Mouse (Mus musculus) bone marrow macrophage, adult 2 months (primary cell): Measurements from ENCODE around the gene Myl6. TPM values are rescaled to one million over a fixed set of nuclear protein-coding genes. Genes with fewer than 3 reads are reported as not detected.
A peak's percentile ranks its signal among the peaks of the same experiment; 100 is the strongest.

Experiments used
- H3K27ac ChIP-seq: 2 replicates; pipeline ENCODE4 v1.5.1; 2012; ENCODE audit warnings: low read depth, low read length; ENCODE audit not compliant: insufficient read depth
- H3K4me1 ChIP-seq: 2 replicates; pipeline ENCODE4 v1.6.1; 2012; ENCODE audit warnings: low read length; ENCODE audit not compliant: control insufficient read depth, insufficient read depth
- H3K4me3 ChIP-seq: 2 replicates; pipeline ENCODE4 v1.5.1; 2012; ENCODE audit warnings: mild to moderate bottlenecking, low read length, moderate library complexity; ENCODE audit not compliant: insufficient read depth
- CTCF ChIP-seq: IDR thresholded peaks from 2 replicates; pipeline ENCODE4 v1.5.1; 2012; ENCODE audit warnings: low read depth, mild to moderate bottlenecking, low read length, moderate library complexity
- POLR2A ChIP-seq: IDR thresholded peaks from 2 replicates; pipeline ENCODE4 v1.6.1; 2012; ENCODE audit warnings: mild to moderate bottlenecking, low read depth, low read length, borderline replicate concordance
- polyA plus RNA-seq: library from polyadenylated mRNA; stranded (reverse); fragments of >200 nt; gene quantifications from 2 replicates; pipeline ENCODE4 v1.2.4, GENCODE M21; 2012; ENCODE audit not compliant: missing spikeins, insufficient read depth, insufficient read length

The Myl6 gene
- 1,186 and 1,257 TPM in 2 replicates for polyA plus RNA-seq

- H3K27ac ChIP-seq = peak within 1 kb of the TSS; percentile 96
- H3K4me1 ChIP-seq = peaks cover 36% of the 10 kb centered on the region
- TF ChIP-seq POLR2A (peak; percentile 49; the same call in 1 of the 2 replicates), CTCF (peak; percentile 98)
- H3K4me3 ChIP-seq = peak within 1 kb of the TSS; percentile 72
Measured at GRCm38 (mm10) chr10:128493695-128494666, at the start of gene Myl6. Myl6 (minus strand) TSS chr10:128494145.

- peaks cover 8% of the 10 kb centered on the region for H3K4me1 ChIP-seq
- no peak overlapping the region for H3K27ac ChIP-seq
- no peak for TF ChIP-seq CTCF
- TF ChIP-seq POLR2A = no peak
- H3K4me3 ChIP-seq = no peak overlapping the region
Measured at GRCm38 (mm10) chr10:128543100-128543499, 49.2 kb upstream of the Myl6 start.

GRCm38 (mm10) chr10:128538340-128538870, 44.5 kb upstream of the Myl6 start:
- Histone ChIP-seq H3K4me3 (no peak overlapping the region), H3K27ac (no peak overlapping the region), H3K4me1 (peaks cover 12% of the 10 kb centered on the region)
- TF ChIP-seq POLR2A (no peak), CTCF (no peak)

GRCm38 (mm10) chr10:128536266-128536940, 42.5 kb upstream of the Myl6 start:
- Histone ChIP-seq H3K4me1 (peaks cover 19% of the 10 kb centered on the region), H3K27ac (peak overlapping the region; percentile 97), H3K4me3 (peak overlapping the region; percentile 35)
- TF ChIP-seq CTCF (peak; percentile 67), POLR2A (no peak)

- Histone ChIP-seq H3K4me1 (peaks cover 24% of the 10 kb centered on the region), H3K4me3 (peak overlapping the region; percentile 31), H3K27ac (peak overlapping the region; percentile 97)
- no peak for TF ChIP-seq CTCF
- TF ChIP-seq POLR2A = no peak
Measured at GRCm38 (mm10) chr10:128535624-128536265, 41.8 kb upstream of the Myl6 start.

GRCm38 (mm10) chr10:128535206-128535605, 41.3 kb upstream of the Myl6 start:
- Histone ChIP-seq H3K4me3 (no peak overlapping the region), H3K4me1 (peaks cover 24% of the 10 kb centered on the region), H3K27ac (peak overlapping the region; percentile 97)
- TF ChIP-seq POLR2A (no peak), CTCF (no peak)

- TF ChIP-seq CTCF = no peak
- peak overlapping the region; percentile 57 for H3K4me3 ChIP-seq
- peaks cover 37% of the 10 kb centered on the region for H3K4me1 ChIP-seq
- H3K27ac ChIP-seq = peak overlapping the region; percentile 72
Measured at GRCm38 (mm10) chr10:128526366-128527356, 32.7 kb upstream of the Myl6 start.

- Histone ChIP-seq H3K27ac (peak within 1 kb of the TSS; percentile 72), H3K4me1 (peaks cover 32% of the 10 kb centered on the region), H3K4me3 (peak within 1 kb of the TSS; percentile 83)
- TF ChIP-seq CTCF (no peak), POLR2A (no peak; the same call in 1 of the 2 replicates)
Measured at GRCm38 (mm10) chr10:128525671-128526308, 31.8 kb upstream of the Myl6 start, which contains the start of gene Esyt1. Esyt1 (minus strand) TSS chr10:128525871.
